Mouse (Mus musculus) c-Kit-positive CD71-positive TER-119-negative erythroid progenitor cells, embryonic 14.5 days (primary cell): ENCODE results near the gene Gm7980.
"Not testable (repeated sequence)": the region's sequence is repeated elsewhere in the genome, so short reads cannot be mapped to it uniquely, and the experiment has no call there.

Experiments
- DNase-seq: peaks from one replicate; pipeline ENCODE4 v3.0.0-alpha.2; 2013; ENCODE audit warnings: low read depth

Gene Gm7980

GRCm38 (mm10) chr14:41907190-41907589, at the start of gene Gm7980:
TSS of gene Gm7980 (minus strand) at chr14:41907290.
- DNase-seq, result not testable (repeated sequence)

- DNase-seq, result not testable (repeated sequence)
Observed at GRCm38 (mm10) chr14:41943695-41944094, 36.6 kb upstream of the Gm7980 start, which contains the start of gene 1700024B05Rik. TSS of gene 1700024B05Rik (plus strand) at chr14:41943995.

- not testable (repeated sequence) for DNase-seq
Observed at GRCm38 (mm10) chr14:41924649-41925048, 17.6 kb upstream of the Gm7980 start, which contains the start of gene 1700049E17Rik1. TSS of gene 1700049E17Rik1 (plus strand) at chr14:41924949.
